Mouse (Mus musculus): ENCODE measurements around the gene Epsti1. TPM values are rescaled to one million over a fixed set of nuclear protein-coding genes. Genes with fewer than 3 reads are reported as not detected.

The Epsti1 gene
- total RNA-seq, 2 experiments from 2014 or later, result 0.30 to 0.49 TPM

DNA sequence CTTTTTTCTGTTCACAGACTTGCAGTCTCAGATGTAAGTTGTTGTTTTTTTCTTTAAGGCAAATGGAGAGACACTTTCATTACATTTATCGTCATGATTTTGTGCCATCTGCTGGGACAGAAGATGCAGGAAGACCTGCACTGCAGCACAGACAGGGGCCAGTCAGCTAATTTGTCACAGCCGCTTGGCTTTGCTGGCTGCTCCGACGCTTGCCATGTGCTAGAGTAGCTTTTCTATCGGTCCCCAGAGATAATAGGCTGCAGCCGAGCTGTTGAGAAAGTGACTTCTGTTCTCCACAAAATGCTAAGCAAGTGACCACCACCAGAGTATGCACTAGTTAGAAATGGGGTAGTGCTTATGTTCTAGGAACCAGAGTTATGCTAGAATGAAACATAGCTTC is 104.0 kb downstream of the Epsti1 start:
- DNase-seq (ENCODE audit: low spot score in 2 of 2), result no peak

DNA sequence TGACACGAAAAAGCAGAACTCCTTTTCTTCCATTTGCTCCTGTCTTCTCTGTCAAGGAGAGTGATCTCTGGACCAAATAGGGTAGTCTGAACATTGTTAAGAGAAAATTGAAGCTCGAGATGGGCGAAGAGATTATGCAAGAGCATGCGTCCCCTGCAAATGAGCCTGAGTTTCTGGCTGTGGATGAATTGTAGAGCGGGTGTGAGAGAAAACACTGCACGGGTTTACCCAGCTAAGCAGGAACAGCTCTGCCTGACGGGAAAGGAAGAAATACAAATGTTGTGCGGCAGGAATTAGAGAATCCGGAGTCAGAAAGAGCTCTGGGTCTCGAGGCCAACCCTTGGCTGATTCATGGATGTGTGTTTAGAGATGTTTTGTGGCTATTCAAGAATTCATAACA is 107.8 kb downstream of the Epsti1 start:
- DNase-seq (ENCODE audit: low spot score in 2 of 2), result no peak

DNA sequence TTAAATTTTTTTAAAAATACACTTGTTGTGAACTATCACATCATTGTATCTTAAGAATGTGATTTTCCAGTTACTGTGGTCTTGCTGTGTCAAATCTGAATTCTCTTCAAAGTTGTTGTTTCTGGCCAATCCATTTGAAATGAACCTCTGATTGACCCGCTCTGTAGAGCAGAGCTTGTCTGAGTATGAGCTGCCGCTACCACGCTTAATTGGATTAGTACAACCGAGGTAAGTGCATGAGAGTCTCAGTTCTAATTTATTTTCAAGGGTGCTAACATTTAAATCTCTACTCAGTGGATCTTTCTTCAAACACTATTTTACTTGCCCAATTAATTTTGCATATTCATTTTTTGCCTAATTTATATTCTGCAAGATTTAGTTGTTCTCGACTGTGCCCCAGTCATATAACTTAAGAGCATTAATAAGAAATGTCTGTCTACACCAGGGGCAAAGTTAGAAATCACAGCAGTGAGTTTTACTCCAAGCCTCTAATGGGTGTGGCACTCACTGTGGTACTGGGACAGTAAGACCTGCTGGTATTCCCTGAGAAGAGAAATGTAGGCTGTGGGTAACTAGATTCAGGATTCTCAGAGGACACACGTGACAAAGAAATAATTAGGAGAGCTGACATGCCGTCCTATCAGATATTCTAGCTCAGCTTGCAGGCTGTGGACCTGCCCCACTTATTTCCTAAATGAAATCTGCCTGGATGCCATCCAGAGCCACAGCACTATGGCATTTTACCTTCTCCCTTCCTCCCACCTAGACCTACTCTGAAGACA is 111.7 kb downstream of the Epsti1 start:
- no peak for DNase-seq (ENCODE audit: low spot score in 2 of 2)

GRCm38 (mm10) chr14:78016398-78016797 is 112.4 kb downstream of the Epsti1 start:
- DNase-seq (ENCODE audit: low spot score in 2 of 2), result no peak

GRCm38 (mm10) chr14:78019935-78020334 is 115.9 kb downstream of the Epsti1 start:
- DNase-seq (ENCODE audit: low spot score in 2 of 2), result no peak

GRCm38 (mm10) chr14:78038876-78039275 is 134.8 kb downstream of the Epsti1 start:
- no peak for DNase-seq (ENCODE audit: low spot score in 2 of 2)

- no peak for DNase-seq (ENCODE audit: low spot score in 2 of 2)
Measured at GRCm38 (mm10) chr14:78040643-78041042, 136.6 kb downstream of the Epsti1 start.

DNA sequence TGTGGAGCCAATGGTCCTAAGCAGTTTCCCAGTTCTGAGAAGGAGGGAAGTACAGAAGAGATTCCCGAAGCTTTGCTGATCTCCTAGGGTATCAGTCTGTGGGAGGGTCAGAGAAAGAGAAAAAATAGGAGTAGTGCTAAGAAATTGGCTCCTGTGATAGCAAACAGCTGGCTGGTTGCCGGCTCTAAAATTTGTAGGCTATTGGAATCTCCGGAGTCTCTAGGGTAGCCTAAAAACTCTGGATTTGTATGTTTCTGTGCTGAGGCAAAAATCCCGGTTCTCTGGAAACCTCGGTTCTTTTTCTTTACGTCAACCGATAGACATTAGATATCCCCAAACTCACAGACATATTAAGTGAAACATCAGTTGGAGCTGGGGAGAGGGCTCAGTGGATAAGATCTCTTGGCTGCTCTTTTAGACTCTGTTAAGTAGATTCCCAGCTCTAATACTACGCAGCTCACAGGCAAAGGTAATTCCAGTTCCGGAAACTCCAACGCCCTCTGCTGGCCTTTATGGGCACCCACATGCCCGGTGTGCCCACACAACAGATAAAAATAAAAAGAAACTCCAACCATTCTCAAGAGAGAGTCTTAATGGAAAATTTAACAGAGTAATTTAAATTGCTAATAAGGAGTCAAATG is 138.0 kb downstream of the Epsti1 start:
- no peak for DNase-seq (ENCODE audit: low spot score in 2 of 2)

DNA sequence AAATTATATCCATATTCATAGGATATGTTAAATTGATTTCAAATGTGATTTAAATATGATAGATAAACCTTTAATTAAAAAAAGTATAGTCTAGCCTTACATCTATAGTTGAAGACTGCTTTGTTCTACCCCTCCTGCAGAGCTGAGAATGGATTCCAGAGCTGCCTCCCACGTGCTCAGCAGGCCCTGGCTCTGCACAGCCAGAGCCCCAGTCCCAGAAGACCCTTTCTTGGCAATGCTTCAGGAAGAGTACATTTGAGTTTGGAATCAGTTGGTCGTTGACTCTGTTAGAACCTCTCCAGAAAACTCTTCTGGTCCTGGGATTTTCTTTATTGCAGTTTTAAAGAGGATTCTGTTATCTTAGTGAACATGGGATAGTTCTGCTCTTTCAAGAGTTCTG is 139.0 kb downstream of the Epsti1 start:
- DNase-seq (ENCODE audit: low spot score in 2 of 2), result no peak

DNA sequence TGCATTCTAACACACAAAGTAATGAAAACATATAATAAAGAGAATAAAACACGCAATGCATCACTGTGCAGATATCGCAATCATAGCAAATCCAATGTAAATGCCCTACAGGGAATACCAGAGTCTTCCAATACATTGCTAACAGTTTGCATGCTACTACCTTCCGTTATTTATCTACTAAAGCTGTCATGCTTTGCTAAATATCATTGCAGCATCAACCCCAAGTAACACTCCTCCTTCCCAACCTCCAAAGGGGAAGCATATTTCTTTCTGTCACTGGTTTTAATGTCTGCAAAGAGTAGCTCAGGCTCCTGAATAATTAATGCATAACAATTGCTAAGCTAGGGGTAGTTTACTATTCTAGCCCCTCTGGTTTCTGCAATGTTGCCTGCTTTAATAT is 144.2 kb downstream of the Epsti1 start:
- no peak for DNase-seq (ENCODE audit: low spot score in 2 of 2)

DNA sequence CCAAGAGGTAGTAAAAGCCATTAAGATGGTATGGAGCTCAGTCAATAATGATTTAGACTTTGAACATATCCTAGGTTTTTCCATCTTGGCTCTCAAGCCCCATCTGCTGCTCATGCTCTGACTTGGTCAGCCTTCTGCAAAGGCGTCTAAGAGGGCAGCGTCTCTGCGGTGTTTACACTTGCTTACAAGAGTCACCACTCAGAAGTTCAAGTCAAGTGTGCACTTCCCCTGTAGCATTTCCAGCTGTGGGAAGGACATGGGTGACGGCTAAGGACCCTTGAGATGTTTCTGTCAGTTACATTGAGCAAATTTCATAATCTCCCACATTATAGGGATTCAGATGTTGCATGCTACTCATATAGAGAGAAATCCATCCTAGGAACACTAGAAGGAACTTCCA is 144.6 kb downstream of the Epsti1 start:
- DNase-seq (ENCODE audit: low spot score in 2 of 2), result no peak

Other genes starting within 250 kb of the Epsti1 start
- 10 to 100 TPM; 53.5 to 56.9 TPM for gene Dnajc15, start 29.1 kb upstream of the Epsti1 start, total RNA-seq (2021)
- gene Fam216b, start 184.8 kb downstream of the Epsti1 start, total RNA-seq (2021), result 1 to 10 TPM; 2.0 TPM